Mouse (Mus musculus) adrenal gland, postnatal 36 days (tissue): ENCODE measurements at regions not wholly inside any gene's neighbourhood (a gene's known extent, or its start where the extent isn't known, plus 50 kb on each side); places are given as distances from the start of the nearest gene placed in this dataset.

Source experiments
- DNase-seq, 2 experiments: peaks; one replicate each; pipeline ENCODE4 v3.0.0; 2021; ENCODE audit warnings: mixed read lengths in 1 of 2

GRCm38 (mm10) chr11:17629541-17630171 is 324.0 kb downstream of the Etaa1 start:
- DNase-seq, result no peak

GRCm38 (mm10) chr11:17630172-17630553 is 323.5 kb downstream of the Etaa1 start:
- DNase-seq, result no peak

GRCm38 (mm10) chr11:17637158-17637557 is 316.5 kb downstream of the Etaa1 start:
- no peak for DNase-seq

- no peak for DNase-seq
These were observed 313.8 kb downstream of the Etaa1 start for GRCm38 (mm10) chr11:17639922-17640321.

DNA sequence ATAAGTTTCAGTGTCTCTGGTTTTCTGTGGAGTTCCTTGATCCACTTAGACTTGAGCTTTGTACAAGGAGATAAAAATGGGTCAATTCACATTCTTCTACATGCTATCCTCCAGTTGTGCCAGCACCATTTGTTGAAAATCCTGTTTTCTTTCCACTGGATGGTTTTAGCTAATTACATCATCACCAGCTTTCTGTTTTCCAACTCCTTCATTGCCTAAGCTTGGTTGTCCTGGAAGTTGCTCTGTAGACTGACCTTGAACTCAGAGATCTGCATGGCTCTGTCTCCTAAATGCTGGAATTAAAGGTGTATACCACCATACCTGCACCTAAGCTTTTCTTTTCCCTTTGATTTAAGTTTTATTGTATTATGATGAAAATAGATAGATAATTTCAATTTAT is 306.2 kb downstream of the Etaa1 start:
- no peak for DNase-seq

DNA sequence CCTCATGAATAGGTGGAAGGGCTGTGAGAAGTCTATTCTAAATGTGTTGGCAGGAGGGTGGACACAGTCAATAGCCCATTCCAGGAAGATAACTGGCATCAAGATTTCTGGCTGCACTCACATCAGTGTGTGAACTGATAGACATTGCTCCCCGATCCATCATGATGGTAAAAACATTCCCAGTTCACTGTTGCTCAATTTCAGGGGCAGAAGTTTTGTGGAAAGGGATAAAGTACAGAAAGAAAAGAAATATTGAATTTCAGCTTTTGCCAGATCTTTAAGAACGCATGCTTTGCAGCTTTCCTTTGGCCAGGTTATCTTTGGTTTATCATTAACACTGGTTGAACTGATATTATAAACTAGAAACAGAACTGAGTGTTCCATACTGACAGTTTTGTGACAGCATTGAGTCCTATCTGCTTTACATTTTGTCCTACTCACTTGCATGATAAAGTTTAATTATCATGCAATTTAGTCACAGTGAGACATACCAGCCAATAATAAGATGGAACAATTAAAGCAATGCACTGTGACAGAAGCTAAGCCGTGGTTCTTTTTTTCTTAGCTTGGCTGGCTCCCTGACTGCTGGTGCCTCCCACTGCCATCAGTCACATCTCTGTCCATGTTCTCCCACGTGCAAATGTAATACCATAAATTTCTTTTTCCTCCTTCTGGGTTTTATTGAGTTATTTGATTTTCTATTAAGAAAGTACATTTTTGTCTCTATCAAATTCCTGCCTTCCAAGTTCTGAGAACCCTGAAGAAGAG is 302.1 kb downstream of the Etaa1 start:
- no peak for DNase-seq

GRCm38 (mm10) chr11:17655840-17656239 is 297.8 kb downstream of the Etaa1 start:
- no peak for DNase-seq

- DNase-seq, result no peak
These were observed 296.0 kb downstream of the Etaa1 start for GRCm38 (mm10) chr11:17657720-17658119.

- DNase-seq, result no peak
These were observed 295.4 kb downstream of the Etaa1 start for GRCm38 (mm10) chr11:17658289-17658688.

DNA sequence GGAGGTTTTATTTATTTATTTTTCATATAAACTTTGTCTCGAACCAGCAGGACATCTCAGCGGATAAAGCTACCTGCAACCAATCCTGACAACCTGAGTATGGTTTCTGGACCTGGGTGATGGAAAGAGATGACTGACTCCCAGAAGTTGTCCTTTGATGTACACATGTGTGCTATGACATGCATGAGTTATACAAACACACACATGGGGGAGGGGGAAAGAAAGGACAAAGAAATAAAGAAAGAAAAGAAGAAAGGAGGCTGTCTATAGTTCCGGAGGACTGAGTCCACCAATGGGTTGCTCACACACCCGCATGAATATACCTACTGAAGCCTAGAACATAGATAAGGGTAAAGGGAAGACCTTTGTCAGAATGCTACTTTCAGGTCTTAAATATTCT is 295.0 kb downstream of the Etaa1 start:
- DNase-seq, result no peak

GRCm38 (mm10) chr11:17663893-17664292 is 289.8 kb downstream of the Etaa1 start:
- DNase-seq, result peak in 1 of 2 experiments; percentile 37

DNA sequence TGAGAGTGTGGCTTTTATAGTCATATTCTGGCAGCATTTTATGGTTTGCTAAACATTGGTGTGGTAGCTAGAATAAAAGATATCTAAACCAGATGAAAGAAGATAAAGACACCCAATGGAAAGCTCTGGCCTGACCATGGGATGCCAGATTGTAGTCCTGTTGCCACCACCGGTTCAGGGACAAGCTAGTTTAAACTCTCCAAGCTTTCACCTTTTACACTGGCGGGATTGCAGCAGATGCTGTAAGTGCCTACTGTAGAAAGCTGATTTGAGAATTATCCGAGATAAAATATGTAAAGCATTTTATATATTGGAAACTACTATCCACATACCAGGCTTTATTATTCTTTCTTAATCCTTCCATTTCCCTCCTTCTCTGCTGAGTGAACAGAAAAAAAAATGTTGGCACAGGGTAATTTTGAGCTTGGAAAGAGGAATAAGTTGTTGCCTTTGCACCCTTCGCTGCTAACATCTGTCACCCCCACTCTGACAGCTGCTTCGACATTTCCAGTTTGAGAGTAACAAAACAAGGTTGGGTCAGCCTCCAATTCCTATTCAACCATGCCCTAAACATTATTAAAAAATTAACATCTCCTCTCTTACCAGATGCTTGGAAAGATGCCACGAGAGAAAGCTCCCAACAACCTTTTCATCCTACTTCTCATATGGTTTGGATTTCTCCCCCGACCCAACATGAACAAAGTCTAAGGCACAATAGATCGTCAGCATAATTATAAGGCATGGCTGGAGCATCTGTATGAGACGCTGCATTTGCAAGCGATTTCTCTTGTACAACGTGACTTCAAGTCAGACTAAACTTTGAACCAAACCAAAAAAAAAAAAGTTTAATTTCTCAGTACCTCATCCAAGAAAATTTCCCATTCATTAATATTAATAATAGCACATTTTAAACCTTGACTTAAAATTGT is 287.8 kb downstream of the Etaa1 start:
- no peak for DNase-seq

- DNase-seq, result no peak
These were observed 272.7 kb downstream of the Etaa1 start for GRCm38 (mm10) chr11:17680998-17681397.

DNA sequence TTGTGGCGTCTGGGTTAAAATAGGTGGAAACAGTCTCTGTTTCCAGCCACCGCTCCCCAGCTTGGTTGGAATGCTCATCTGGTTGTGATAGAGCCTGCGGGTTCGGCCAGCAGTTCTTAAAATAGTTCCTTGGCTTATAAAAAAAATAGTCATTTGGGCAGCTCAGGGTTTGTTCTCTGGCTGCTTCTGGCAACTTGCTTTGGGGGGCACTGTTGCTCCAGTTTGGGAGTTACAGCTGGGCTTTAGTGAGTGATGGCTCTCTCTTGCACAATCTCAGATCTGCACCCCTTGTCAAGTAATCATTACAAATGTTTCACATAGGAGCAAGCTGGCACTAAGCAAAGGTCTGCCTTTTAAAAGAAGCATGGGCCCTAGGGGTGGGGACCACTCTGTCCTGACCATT is 268.0 kb downstream of the Etaa1 start:
- DNase-seq, result peak; percentile 72

- DNase-seq, result no peak
These were observed 266.9 kb downstream of the Etaa1 start for GRCm38 (mm10) chr11:17686806-17687205.

- no peak for DNase-seq
These were observed 259.5 kb downstream of the Etaa1 start for GRCm38 (mm10) chr11:17694145-17694544.

DNA sequence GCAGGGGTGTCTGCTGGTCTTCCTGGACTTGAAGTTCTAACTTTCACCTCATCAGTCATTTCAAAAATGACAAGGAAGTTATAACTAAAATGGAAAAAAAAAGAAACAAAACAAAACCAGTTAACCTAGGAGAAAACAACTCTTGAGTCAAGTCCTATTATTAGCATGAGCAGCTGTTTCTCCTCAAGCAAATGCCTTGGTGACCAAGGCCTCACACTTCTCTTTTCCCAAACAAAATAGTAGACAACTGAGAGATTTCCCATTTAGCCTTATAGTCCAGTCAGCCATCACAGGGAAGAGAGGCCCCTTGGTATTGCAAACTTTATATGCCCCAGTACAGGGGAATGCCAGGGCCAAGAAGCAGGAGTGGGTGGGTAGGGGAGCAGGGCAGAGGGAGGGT is 244.9 kb downstream of the Etaa1 start:
- DNase-seq, result no peak

GRCm38 (mm10) chr11:17722051-17722450 is 231.6 kb downstream of the Etaa1 start:
- DNase-seq, result no peak

GRCm38 (mm10) chr11:17727258-17728034 is 226.2 kb downstream of the Etaa1 start:
- DNase-seq, result no peak

GRCm38 (mm10) chr11:17733075-17733474 is 220.6 kb downstream of the Etaa1 start:
- no peak for DNase-seq

GRCm38 (mm10) chr11:17734519-17734918 is 219.2 kb downstream of the Etaa1 start:
- DNase-seq, result no peak

- no peak for DNase-seq
These were observed 214.8 kb downstream of the Etaa1 start for GRCm38 (mm10) chr11:17738879-17739278.
